Mouse (Mus musculus) cortical plate, adult 2 months (tissue): ENCODE measurements around the gene Arhgap9. TPM values are rescaled to one million over a fixed set of nuclear protein-coding genes. Genes with fewer than 3 reads are reported as not detected.

Experiments
- H3K27ac ChIP-seq: fragments of 200-500 bp; 2 replicates; pipeline ENCODE4 v1.5.1; 2012; ENCODE audit warnings: low read length, control low read depth, inconsistent platforms; ENCODE audit not compliant: insufficient read depth
- H3K4me1 ChIP-seq: fragments of 200-500 bp; 2 replicates; pipeline ENCODE4 v1.6.1; 2011; ENCODE audit warnings: low read length; ENCODE audit not compliant: control insufficient read depth, insufficient read depth
- H3K4me3 ChIP-seq: fragments of 200-500 bp; 2 replicates; pipeline ENCODE4 v1.5.1; 2011; ENCODE audit warnings: mild to moderate bottlenecking, low read length, control low read depth; ENCODE audit not compliant: insufficient read depth
- CTCF ChIP-seq: fragments of 200-500 bp; IDR thresholded peaks from 2 replicates; pipeline ENCODE4 v1.5.1; 2011; ENCODE audit warnings: mild to moderate bottlenecking, control low read depth, low read length; ENCODE audit not compliant: insufficient read depth; ENCODE audit errors: extremely low read depth
- POLR2A ChIP-seq: fragments of 200-500 bp; IDR thresholded peaks from 2 replicates; pipeline ENCODE4 v1.6.1; 2011; ENCODE audit warnings: mild to moderate bottlenecking, low read length, control low read depth; ENCODE audit not compliant: insufficient read depth; ENCODE audit errors: extremely low read depth
- polyA plus RNA-seq: library from polyadenylated mRNA; depleted of rRNA; stranded (reverse); fragments of >200 nt; gene quantifications from 2 replicates; pipeline ENCODE4 v1.2.3, GENCODE M21; 2012

Gene Arhgap9
- polyA plus RNA-seq, 1 experiment = 1.4 TPM

DNA sequence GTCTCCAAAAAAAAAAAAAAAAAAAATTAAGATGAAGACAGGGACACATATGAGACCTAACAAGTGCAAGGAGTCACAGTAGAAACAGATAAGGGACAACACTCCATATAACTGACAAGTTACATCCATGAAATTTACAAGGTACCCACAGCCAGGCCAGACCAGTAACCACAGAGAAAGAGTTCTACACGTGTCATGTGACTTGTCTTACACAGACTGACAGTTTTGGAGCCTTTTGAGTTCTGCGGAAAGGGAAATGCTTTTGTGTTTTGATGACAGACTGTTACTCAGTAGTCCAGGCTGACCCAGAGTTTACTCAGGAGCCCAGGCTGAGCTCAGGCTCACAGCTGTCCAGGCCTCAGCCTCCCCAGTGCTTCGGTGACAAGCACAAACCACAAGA, 21.3 kb downstream of the Arhgap9 start:
- no peak overlapping the region for H3K27ac ChIP-seq
- H3K4me3 ChIP-seq = no peak overlapping the region
- H3K4me1 ChIP-seq = peaks cover 1% of the 10 kb centered on the region; the same call in 1 of the 2 replicates
- no peak for TF ChIP-seq CTCF
- no peak for TF ChIP-seq POLR2A

GRCm38 (mm10) chr10:127346173-127346572, 24.4 kb downstream of the Arhgap9 start:
- no peak overlapping the region for H3K27ac ChIP-seq
- no peaks in the 10 kb centered on the region for H3K4me1 ChIP-seq
- no peak overlapping the region for H3K4me3 ChIP-seq
- TF ChIP-seq CTCF (no peak), POLR2A (no peak)

GRCm38 (mm10) chr10:127348957-127349356, 27.2 kb downstream of the Arhgap9 start:
- Histone ChIP-seq H3K4me3 (no peak overlapping the region), H3K4me1 (no peaks in the 10 kb centered on the region), H3K27ac (no peak overlapping the region)
- no peak for TF ChIP-seq POLR2A
- 0 out of 2 replicates have a peak, but pooled peaks have one; percentile 8 for TF ChIP-seq CTCF

DNA sequence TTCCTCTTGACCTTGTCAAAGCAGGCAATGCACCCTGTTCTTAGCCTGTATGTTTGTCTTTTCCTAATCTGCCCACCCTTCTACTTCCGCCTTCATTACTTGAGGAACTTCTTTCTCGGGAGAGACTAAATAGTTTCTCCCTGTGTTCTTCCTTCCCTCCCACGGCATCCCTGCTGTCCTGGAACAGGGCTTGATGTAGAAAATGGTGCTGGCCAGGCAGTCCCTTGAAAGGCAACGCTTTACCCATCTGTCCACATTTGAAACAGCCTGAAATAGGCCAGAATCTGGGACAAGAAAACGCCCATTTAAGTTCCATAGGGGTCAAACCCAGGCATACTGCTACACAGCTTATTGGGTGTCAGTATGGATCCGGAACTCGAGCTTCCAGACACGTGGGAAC, 28.0 kb downstream of the Arhgap9 start:
- TF ChIP-seq POLR2A (no peak), CTCF (no peak)
- Histone ChIP-seq H3K4me3 (no peak overlapping the region), H3K27ac (no peak overlapping the region), H3K4me1 (no peaks in the 10 kb centered on the region)

DNA sequence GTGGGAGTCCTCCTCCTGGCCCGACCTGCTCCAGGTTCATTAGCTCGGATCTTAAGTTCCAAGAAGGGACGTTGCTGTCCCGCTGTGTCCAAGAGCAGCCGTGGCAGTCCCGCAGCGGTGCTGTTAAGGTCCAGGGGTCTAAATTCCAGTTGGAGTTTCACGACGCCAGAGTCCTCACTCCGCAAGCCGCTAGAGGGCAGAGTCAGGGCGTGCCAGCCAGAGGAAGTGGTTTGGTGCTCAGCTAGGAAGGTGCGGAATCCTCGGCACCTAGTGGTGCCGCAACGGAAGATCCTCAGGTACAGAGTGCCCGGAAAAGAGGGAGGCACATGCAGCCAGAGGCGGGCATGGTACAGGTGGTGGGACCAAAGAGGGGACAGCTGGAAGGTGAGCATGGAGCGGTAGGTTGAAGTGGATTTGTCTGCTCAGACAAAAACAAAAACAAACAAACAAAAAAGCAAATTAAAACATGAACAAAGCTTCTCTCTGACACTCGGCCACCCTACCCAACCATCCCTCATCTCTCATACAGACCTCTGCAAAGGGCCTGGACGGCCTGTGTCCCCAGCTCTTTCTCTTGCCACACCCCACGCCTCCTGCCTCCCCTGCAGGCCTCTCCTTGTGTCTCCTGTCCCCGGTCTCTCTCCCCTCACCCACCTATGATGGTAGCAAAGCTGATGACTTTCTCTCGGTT, 29.0 kb downstream of the Arhgap9 start:
- Histone ChIP-seq H3K27ac (0 out of 2 replicates have a peak overlapping the region, but pooled peaks have one; percentile 3), H3K4me1 (peaks cover 7% of the 10 kb centered on the region), H3K4me3 (peak overlapping the region; percentile 4; the same call in 1 of the 2 replicates)
- TF ChIP-seq CTCF (peak; percentile 84), POLR2A (peak; percentile 44; the same call in 1 of the 2 replicates)

DNA sequence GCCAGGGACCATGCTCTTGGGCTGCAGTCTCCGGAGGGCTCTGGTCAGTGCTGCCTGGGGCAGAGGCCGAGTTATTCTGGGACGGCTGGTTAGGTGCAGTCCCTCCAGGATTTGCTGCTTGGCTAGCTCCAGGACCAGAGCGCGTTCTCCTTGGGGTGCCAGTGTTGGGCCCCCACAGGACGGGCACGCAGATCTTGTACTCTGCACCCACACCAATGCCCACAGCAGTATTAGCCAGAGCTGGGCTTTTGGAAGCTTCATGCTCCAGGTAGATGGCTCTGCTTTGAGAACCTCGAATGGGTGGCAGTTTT, 29.5 kb downstream of the Arhgap9 start:
- TF ChIP-seq POLR2A = no peak
- no peak for TF ChIP-seq CTCF
- Histone ChIP-seq H3K27ac (no peak overlapping the region), H3K4me3 (no peak overlapping the region), H3K4me1 (peaks cover 8% of the 10 kb centered on the region)

DNA sequence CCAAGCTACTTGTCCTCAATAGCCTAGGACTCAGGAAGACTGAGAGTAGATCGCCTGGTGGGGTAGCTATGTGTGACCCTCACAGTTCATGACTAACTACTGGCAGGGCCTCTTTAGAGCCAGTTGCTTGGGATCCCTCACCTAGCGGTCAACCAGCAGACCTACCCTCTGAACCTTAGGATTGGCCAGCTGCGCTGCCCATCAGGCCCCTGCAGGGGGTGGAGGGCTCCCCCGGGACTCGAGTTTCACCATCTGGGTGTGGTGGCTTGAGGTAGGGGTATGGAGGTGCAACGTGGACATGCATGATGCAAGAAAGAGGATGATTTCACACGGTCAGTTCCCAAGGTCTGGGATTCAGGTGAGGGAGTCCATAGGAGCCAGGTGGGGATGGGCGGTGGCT, 30.0 kb downstream of the Arhgap9 start:
- peaks cover 8% of the 10 kb centered on the region for H3K4me1 ChIP-seq
- TF ChIP-seq CTCF (no peak), POLR2A (no peak)
- H3K4me3 ChIP-seq = no peak overlapping the region
- H3K27ac ChIP-seq = no peak overlapping the region

DNA sequence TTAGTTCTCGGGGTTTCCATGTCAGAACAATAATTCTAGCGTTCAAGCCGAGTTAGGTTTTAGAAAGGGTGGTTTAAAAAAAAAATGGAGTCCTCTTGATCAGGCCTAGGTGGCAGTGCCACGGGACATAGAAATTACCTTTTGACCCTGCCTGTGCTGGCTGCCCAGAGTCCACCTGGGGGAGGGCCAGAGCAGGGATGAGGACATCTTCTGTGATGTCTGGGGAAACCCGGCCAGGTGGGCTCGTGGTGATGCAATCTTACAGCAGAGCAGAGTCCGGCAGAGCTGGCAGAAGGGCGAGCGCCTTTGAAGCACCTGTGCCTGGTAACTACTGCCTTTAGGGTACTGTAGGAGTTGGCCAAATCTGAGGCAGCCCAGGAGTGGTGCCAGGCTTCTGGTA, 30.4 kb downstream of the Arhgap9 start:
- no peak overlapping the region for H3K4me3 ChIP-seq
- H3K27ac ChIP-seq = no peak overlapping the region
- TF ChIP-seq CTCF (no peak), POLR2A (no peak)
- peaks cover 8% of the 10 kb centered on the region for H3K4me1 ChIP-seq

GRCm38 (mm10) chr10:127352766-127353165, 31.0 kb downstream of the Arhgap9 start:
- H3K27ac ChIP-seq = no peak overlapping the region

More at GRCm38 (mm10) chr10:127352766-127353165, 31.0 kb downstream of the Arhgap9 start:
- peaks cover 8% of the 10 kb centered on the region for H3K4me1 ChIP-seq
- TF ChIP-seq POLR2A (no peak), CTCF (no peak)
- H3K4me3 ChIP-seq = no peak overlapping the region
